Mouse (Mus musculus) stomach, postnatal 0 days (tissue): ENCODE data around the gene Evl.

Experiments used
- CTCF ChIP-seq: IDR thresholded peaks from 2 replicates; pipeline ENCODE4 v1.5.1; 2016; ENCODE audit warnings: antibody characterized with exemption, low read depth, mild to moderate bottlenecking, moderate library complexity
- EP300 ChIP-seq: optimal IDR thresholded peaks from 2 replicates; pipeline ENCODE3; 2016; ENCODE audit warnings: antibody characterized with exemption

DNA sequence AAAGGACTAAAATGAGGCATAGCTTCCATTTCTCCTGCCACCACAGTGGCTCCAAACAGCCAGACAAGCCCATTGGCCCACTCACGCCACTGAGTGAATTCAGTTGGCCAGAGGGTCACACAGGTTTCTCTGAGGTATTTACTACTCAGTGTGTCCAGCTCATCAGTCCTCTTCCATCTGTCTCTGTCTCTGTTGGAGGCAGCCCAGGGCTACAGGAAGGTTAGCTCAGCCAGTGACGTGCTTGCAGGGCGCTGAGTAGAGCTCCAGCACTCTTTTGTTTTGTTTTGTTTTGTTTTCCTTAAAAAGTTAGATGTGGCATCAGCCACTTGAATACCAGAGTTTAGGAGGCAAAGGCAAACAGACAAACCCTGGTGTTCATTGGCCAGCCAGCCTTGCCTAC, 119.0 kb downstream of the Evl start:
- TF ChIP-seq CTCF = no peak
- TF ChIP-seq EP300 = no peak
